Mouse (Mus musculus): ENCODE results near the gene Zfp768.

- no peak for TF ChIP-seq EP300 (IDR thresholded peaks at IDR 0.05; ENCODE audit: low read depth)
- no peak for TF ChIP-seq CTCF (IDR thresholded peaks at IDR 0.05; ENCODE audit: low read depth)
These were observed 9.8 kb downstream of the Zfp768 start for GRCm38 (mm10) chr7:127335604-127336003.

Measured in liver, embryonic 14.5 days (tissue).